Mouse (Mus musculus): ENCODE data around the gene Aldh16a1. TPM values are rescaled to one million over a fixed set of nuclear protein-coding genes. Genes with fewer than 3 reads are reported as not detected.
A peak's percentile ranks its signal among the peaks of the same experiment; 100 is the strongest.

The Aldh16a1 gene
- polyA plus RNA-seq, 1 experiment from 2014 or later: 56.8 TPM

- peak within 1 kb of the TSS; percentile 62 for H3K9ac ChIP-seq
- peak; percentile 97 for ATAC-seq (ENCODE audit: borderline replicate concordance, extremely low read depth, low FRiP score, low TSS enrichment)
- H3K4me1 ChIP-seq: peaks cover 25% of the 10 kb centered on the region
- H3K4me2 ChIP-seq: peak within 1 kb of the TSS; percentile 72
- H3K27ac ChIP-seq: peak within 1 kb of the TSS; percentile 79
- peak within 1 kb of the TSS; percentile 52 for H3K4me3 ChIP-seq
- WGBS: under 1% methylated on average over 16 of the region's 16 CpGs
- H3K9me3 ChIP-seq: no peaks in the 10 kb centered on the region
- H3K36me3 ChIP-seq: peaks cover 22% of the 10 kb centered on the region
- H3K27me3 ChIP-seq: no peaks in the 10 kb centered on the region
Observed at GRCm38 (mm10) chr7:45092048-45092447, 62.3 kb downstream of the Aldh16a1 start, which contains the start of gene Rcn3. Gene Rcn3 (minus strand): TSS chr7:45092221.

DNA sequence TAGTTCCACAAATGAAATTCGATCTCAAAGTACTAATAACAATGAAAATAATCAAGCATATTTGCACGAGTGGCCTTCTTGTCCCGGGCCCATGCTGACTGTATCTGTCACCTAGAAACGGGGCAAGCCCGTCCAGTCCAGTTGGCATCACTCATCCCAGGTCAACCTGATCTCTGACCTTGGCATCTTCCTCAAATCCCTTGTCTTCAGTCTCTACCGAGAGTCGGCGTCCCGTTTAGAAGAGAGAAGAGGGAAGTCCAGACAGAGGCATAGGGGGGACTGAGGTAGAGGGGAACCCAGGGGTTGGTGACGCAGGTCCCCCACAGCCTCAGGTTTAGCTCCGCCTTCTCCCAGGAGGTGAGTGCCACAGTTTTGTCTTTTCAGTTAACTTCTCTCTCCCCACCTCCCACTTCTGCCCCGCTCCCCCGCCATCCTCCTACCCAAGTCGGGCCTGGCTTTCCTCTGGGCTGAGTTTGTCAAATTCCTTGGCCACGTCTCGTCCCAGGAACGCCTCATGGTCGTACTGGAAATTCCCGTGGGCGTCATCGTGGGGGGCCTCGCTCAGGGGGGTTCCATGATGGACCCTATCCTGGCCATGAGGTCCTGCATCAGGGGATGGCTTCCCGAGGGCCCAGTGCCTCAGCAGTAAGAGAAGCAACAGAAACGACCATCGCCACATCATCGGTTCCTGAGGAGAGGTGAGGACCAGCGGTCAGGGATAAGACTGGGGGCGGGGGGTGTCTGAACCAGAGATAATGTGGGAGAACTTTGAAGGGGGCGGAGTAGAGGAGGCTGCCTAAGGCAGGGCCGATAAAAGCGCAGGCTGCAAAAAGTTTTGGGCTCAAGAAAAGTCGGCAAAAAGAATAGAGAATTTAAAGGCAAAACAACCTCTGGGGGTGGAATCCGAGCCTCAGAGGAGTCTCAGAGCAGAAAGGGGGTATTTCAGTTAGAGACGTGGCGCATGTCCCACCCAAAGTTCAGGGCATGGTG, 63.1 kb downstream of the Aldh16a1 start:
- peak overlapping the region; percentile 62 for H3K9ac ChIP-seq
- H3K27ac ChIP-seq: peak overlapping the region; percentile 79
- peaks cover 29% of the 10 kb centered on the region for H3K36me3 ChIP-seq
- H3K27me3 ChIP-seq: no peaks in the 10 kb centered on the region
- peak overlapping the region; percentile 72 for H3K4me2 ChIP-seq
- 6% methylated on average over 35 of the region's 35 CpGs for WGBS
- H3K4me1 ChIP-seq: peaks cover 25% of the 10 kb centered on the region
- ATAC-seq (ENCODE audit: borderline replicate concordance, extremely low read depth, low FRiP score, low TSS enrichment): peak; percentile 68
- no peaks in the 10 kb centered on the region for H3K9me3 ChIP-seq
- peak overlapping the region; percentile 52 for H3K4me3 ChIP-seq

MicroRNA genes within 50 kb of the gene (microRNA counts, 519-probe panel; counts per million panel counts)
- 2,655 counts per million, percentile 65 among the panel's probes with 10 or more counts for microRNA mmu-miR-150

Small RNA genes lying within 50 kb of the gene (microRNA-seq; reads per million reads assigned to microRNA genes)
- gene Mir150: 49.1 reads per million, percentile 45 among the genes with 10 or more reads in this experiment
- gene Mir5121: 8.3 reads per million, percentile 27 among the genes with 10 or more reads in this experiment
- not detected for gene Mir7055

Other genes with a start within 250 kb of the Aldh16a1 start
- gene Ap2a1, start 225.1 kb downstream of the Aldh16a1 start, polyA plus RNA-seq (2015; fragmentation: Nextera tagmentation; extraction: Ambion mirVana): 63.1 and 64.8 TPM in 2 replicates
- gene Tsks, start 211.4 kb downstream of the Aldh16a1 start, polyA plus RNA-seq (2015; fragmentation: Nextera tagmentation; extraction: Ambion mirVana): 0.09 and 0.15 TPM in 2 replicates
- 14.5 and 15.0 TPM in 2 replicates for gene Cpt1c, start 179.7 kb downstream of the Aldh16a1 start, polyA plus RNA-seq (2015; fragmentation: Nextera tagmentation; extraction: Ambion mirVana)
- 545 and 586 TPM in 2 replicates for gene Prmt1, start 168.0 kb downstream of the Aldh16a1 start, polyA plus RNA-seq (2015; fragmentation: Nextera tagmentation; extraction: Ambion mirVana)
- 88.1 and 92.6 TPM in 2 replicates for gene Irf3, start 156.9 kb downstream of the Aldh16a1 start, polyA plus RNA-seq (2015; fragmentation: Nextera tagmentation; extraction: Ambion mirVana)
- gene Bcl2l12, start 155.9 kb downstream of the Aldh16a1 start, polyA plus RNA-seq (2015; fragmentation: Nextera tagmentation; extraction: Ambion mirVana): 66.3 and 66.7 TPM in 2 replicates
- gene Scaf1, start 138.2 kb downstream of the Aldh16a1 start, polyA plus RNA-seq (2015; fragmentation: Nextera tagmentation; extraction: Ambion mirVana): 35.5 and 36.5 TPM in 2 replicates
- gene Rras, start 136.6 kb downstream of the Aldh16a1 start, polyA plus RNA-seq (2015; fragmentation: Nextera tagmentation; extraction: Ambion mirVana): 49.7 and 50.4 TPM in 2 replicates
- gene Prr12, start 101.7 kb downstream of the Aldh16a1 start, polyA plus RNA-seq (2015; fragmentation: Nextera tagmentation; extraction: Ambion mirVana): 10.9 and 11.1 TPM in 2 replicates
- gene Nosip, start 92.2 kb downstream of the Aldh16a1 start, polyA plus RNA-seq (2015; fragmentation: Nextera tagmentation; extraction: Ambion mirVana): 74.9 and 75.1 TPM in 2 replicates
- gene Prrg2, start 91.9 kb downstream of the Aldh16a1 start, polyA plus RNA-seq (2015; fragmentation: Nextera tagmentation; extraction: Ambion mirVana): 23.1 and 24.2 TPM in 2 replicates
- gene Rcn3, start 62.4 kb downstream of the Aldh16a1 start, polyA plus RNA-seq (2015; fragmentation: Nextera tagmentation; extraction: Ambion mirVana): 353 and 358 TPM in 2 replicates
- gene Fcgrt, start 50.7 kb downstream of the Aldh16a1 start, polyA plus RNA-seq (2015; fragmentation: Nextera tagmentation; extraction: Ambion mirVana): 73.6 and 83.1 TPM in 2 replicates
- gene Rps11, start 30.1 kb downstream of the Aldh16a1 start, polyA plus RNA-seq (2015; fragmentation: Nextera tagmentation; extraction: Ambion mirVana): 1,432 and 1,559 TPM in 2 replicates
- 1,187 and 1,308 TPM in 2 replicates for gene Rpl13a, start 25.8 kb downstream of the Aldh16a1 start, polyA plus RNA-seq (2015; fragmentation: Nextera tagmentation; extraction: Ambion mirVana)
- gene Gm45713, start 18.4 kb downstream of the Aldh16a1 start, polyA plus RNA-seq (2015; fragmentation: Nextera tagmentation; extraction: Ambion mirVana): 0.19 and 0.20 TPM in 2 replicates
- 1.5 and 8.3 TPM in 2 replicates for gene Flt3l, start 18.2 kb downstream of the Aldh16a1 start, polyA plus RNA-seq (2015; fragmentation: Nextera tagmentation; extraction: Ambion mirVana)
- gene Pih1d1, start 281 bp downstream of the Aldh16a1 start, polyA plus RNA-seq (2015; fragmentation: Nextera tagmentation; extraction: Ambion mirVana): 100 and 103 TPM in 2 replicates
- 0.33 and 0.55 TPM in 2 replicates for gene Slc17a7, start 9.4 kb upstream of the Aldh16a1 start, polyA plus RNA-seq (2015; fragmentation: Nextera tagmentation; extraction: Ambion mirVana)
- not detected in 2 replicates for gene Gfy, start 25.0 kb upstream of the Aldh16a1 start, polyA plus RNA-seq (2015; fragmentation: Nextera tagmentation; extraction: Ambion mirVana)
- not detected in 2 replicates for gene Pth2, start 26.4 kb upstream of the Aldh16a1 start, polyA plus RNA-seq (2015; fragmentation: Nextera tagmentation; extraction: Ambion mirVana)
- gene Ccdc155, start 50.3 kb upstream of the Aldh16a1 start, polyA plus RNA-seq (2015; fragmentation: Nextera tagmentation; extraction: Ambion mirVana): 0.75 and 1.1 TPM in 2 replicates
- 0.54 and 1.1 TPM in 2 replicates for gene Dkkl1, start 57.6 kb upstream of the Aldh16a1 start, polyA plus RNA-seq (2015; fragmentation: Nextera tagmentation; extraction: Ambion mirVana)
- 180 and 183 TPM in 2 replicates for gene Tead2, start 61.2 kb upstream of the Aldh16a1 start, polyA plus RNA-seq (2015; fragmentation: Nextera tagmentation; extraction: Ambion mirVana)
- gene Cd37, start 84.5 kb upstream of the Aldh16a1 start, polyA plus RNA-seq (2015; fragmentation: Nextera tagmentation; extraction: Ambion mirVana): 3.1 and 3.8 TPM in 2 replicates
- 0.16 TPM in 1 of 2 replicates, not detected in the other for gene Slc6a16, start 86.5 kb upstream of the Aldh16a1 start, polyA plus RNA-seq (2015; fragmentation: Nextera tagmentation; extraction: Ambion mirVana)
- 0.09 TPM in 1 of 2 replicates, not detected in the other for gene Slc6a21, start 122.9 kb upstream of the Aldh16a1 start, polyA plus RNA-seq (2015; fragmentation: Nextera tagmentation; extraction: Ambion mirVana)
- 19.1 and 20.0 TPM in 2 replicates for gene Trpm4, start 179.2 kb upstream of the Aldh16a1 start, polyA plus RNA-seq (2015; fragmentation: Nextera tagmentation; extraction: Ambion mirVana)
- gene Hrc, start 180.7 kb upstream of the Aldh16a1 start, polyA plus RNA-seq (2015; fragmentation: Nextera tagmentation; extraction: Ambion mirVana): 1.7 and 2.3 TPM in 2 replicates
- 3.1 TPM in 2 replicates for gene Ppfia3, start 212.4 kb upstream of the Aldh16a1 start, polyA plus RNA-seq (2015; fragmentation: Nextera tagmentation; extraction: Ambion mirVana)
- 0.60 and 0.92 TPM in 2 replicates for gene Lin7b, start 216.0 kb upstream of the Aldh16a1 start, polyA plus RNA-seq (2015; fragmentation: Nextera tagmentation; extraction: Ambion mirVana)
- gene Snrnp70, start 241.2 kb upstream of the Aldh16a1 start, polyA plus RNA-seq (2015; fragmentation: Nextera tagmentation; extraction: Ambion mirVana): 224 and 229 TPM in 2 replicates